Mouse (Mus musculus): ENCODE measurements at regions not wholly inside any gene's neighbourhood (a gene's known extent, or its start where the extent isn't known, plus 50 kb on each side); places are given as distances from the start of the nearest gene placed in this dataset.

- Histone ChIP-seq H3K36me3 (replicated peaks; ENCODE audit: control insufficient read depth, insufficient read depth, low read depth) (no peaks in the 10 kb centered on the region), H3K4me1 (replicated peaks; ENCODE audit: control insufficient read depth in 2 of 2, insufficient read depth in 2 of 2, low read length in 1 of 2) (0 out of 4 replicates have a peak, but pooled peaks cover 0 to 2% of the 10 kb centered on the region in 2 experiments), H3K9me3 (ENCODE audit: control insufficient read depth, low read length) (no peaks in the 10 kb centered on the region), H3K4me3 (ENCODE audit: insufficient read depth in 1 of 2, low read depth in 2 of 2, low read length in 2 of 2) (no peak overlapping the region), H3K4me2 (ENCODE audit: low read depth) (no peak overlapping the region), H3K27me3 (ENCODE audit: control insufficient read depth, insufficient read depth, low read length) (no peaks in the 10 kb centered on the region), H3K9ac (replicated peaks) (no peak overlapping the region), H3K27ac (no peak overlapping the region)
- DNase-seq (ENCODE audit: low read depth in 3 of 3, low spot score in 3 of 3) (no peak), ATAC-seq (ENCODE audit: insufficient read depth) (no peak)
- TF ChIP-seq CTCF (IDR thresholded peaks at IDR 0.05; ENCODE audit: low read depth) (no peak), EP300 (IDR thresholded peaks at IDR 0.05; ENCODE audit: low read depth) (no peak)
- WGBS (ENCODE audit: insufficient replicate concordance) = 57% methylated on average over 4 of the region's 4 CpGs
These were observed 357.2 kb upstream of the Actbl2 start for GRCm38 (mm10) chr13:110897621-110898020.

GRCm38 (mm10) chr13:110902994-110903644 is 351.7 kb upstream of the Actbl2 start:
- Histone ChIP-seq H3K27ac (no peak overlapping the region), H3K4me2 (ENCODE audit: low read depth) (no peak overlapping the region), H3K9me3 (ENCODE audit: control insufficient read depth, low read length) (no peaks in the 10 kb centered on the region), H3K4me1 (replicated peaks; ENCODE audit: control insufficient read depth in 2 of 2, insufficient read depth in 2 of 2, low read length in 1 of 2) (peaks cover 0 to 4% of the 10 kb centered on the region in 2 experiments; a peak in 1 of 4 replicates), H3K9ac (replicated peaks) (no peak overlapping the region), H3K36me3 (replicated peaks; ENCODE audit: control insufficient read depth, insufficient read depth, low read depth) (no peaks in the 10 kb centered on the region), H3K27me3 (ENCODE audit: control insufficient read depth, insufficient read depth, low read length) (no peaks in the 10 kb centered on the region), H3K4me3 (ENCODE audit: insufficient read depth in 1 of 2, low read depth in 2 of 2, low read length in 2 of 2) (no peak overlapping the region)
- peak; percentile 3 to 12 (median 6) for DNase-seq (ENCODE audit: low read depth in 3 of 3, low spot score in 3 of 3)
- ATAC-seq (ENCODE audit: insufficient read depth) = peak; percentile 39; the same call in 1 of the 2 replicates
- WGBS (ENCODE audit: insufficient replicate concordance) = 19% methylated on average over 7 of the region's 7 CpGs
- no peak for TF ChIP-seq EP300 (IDR thresholded peaks at IDR 0.05; ENCODE audit: low read depth)
- no peak for TF ChIP-seq CTCF (IDR thresholded peaks at IDR 0.05; ENCODE audit: low read depth)

GRCm38 (mm10) chr13:110907319-110907955 is 347.4 kb upstream of the Actbl2 start:
- WGBS (ENCODE audit: insufficient replicate concordance) = 31% methylated on average over 6 of the region's 6 CpGs
- Histone ChIP-seq H3K4me2 (ENCODE audit: low read depth) (no peak overlapping the region), H3K9ac (replicated peaks) (no peak overlapping the region), H3K27ac (no peak overlapping the region), H3K4me3 (ENCODE audit: insufficient read depth in 1 of 2, low read depth in 2 of 2, low read length in 2 of 2) (no peak overlapping the region), H3K9me3 (ENCODE audit: control insufficient read depth, low read length) (no peaks in the 10 kb centered on the region), H3K27me3 (ENCODE audit: control insufficient read depth, insufficient read depth, low read length) (no peaks in the 10 kb centered on the region), H3K36me3 (replicated peaks; ENCODE audit: control insufficient read depth, insufficient read depth, low read depth) (no peaks in the 10 kb centered on the region), H3K4me1 (replicated peaks; ENCODE audit: control insufficient read depth in 2 of 2, insufficient read depth in 2 of 2, low read length in 1 of 2) (peaks cover 0 to 4% of the 10 kb centered on the region in 2 experiments; a peak in 1 of 4 replicates)
- DNase-seq (ENCODE audit: low read depth in 3 of 3, low spot score in 3 of 3) = no peak
- TF ChIP-seq EP300 (IDR thresholded peaks at IDR 0.05; ENCODE audit: low read depth) = no peak
- no peak for TF ChIP-seq CTCF (IDR thresholded peaks at IDR 0.05; ENCODE audit: low read depth)
- no peak for ATAC-seq (ENCODE audit: insufficient read depth)

GRCm38 (mm10) chr13:110911866-110912265 is 342.9 kb upstream of the Actbl2 start:
- no peak for DNase-seq (ENCODE audit: low read depth in 3 of 3, low spot score in 3 of 3)
- no peak for TF ChIP-seq EP300 (IDR thresholded peaks at IDR 0.05; ENCODE audit: low read depth)
- no peak for TF ChIP-seq CTCF (IDR thresholded peaks at IDR 0.05; ENCODE audit: low read depth)
- WGBS (ENCODE audit: insufficient replicate concordance) = 53% methylated on average over 7 of the region's 7 CpGs

GRCm38 (mm10) chr13:110913177-110913576 is 341.6 kb upstream of the Actbl2 start:
- H3K4me2 ChIP-seq (ENCODE audit: low read depth) = no peak overlapping the region
- no peak overlapping the region for H3K4me3 ChIP-seq (ENCODE audit: insufficient read depth in 1 of 2, low read depth in 2 of 2, low read length in 2 of 2)
- no peaks in the 10 kb centered on the region for H3K4me1 ChIP-seq (replicated peaks; ENCODE audit: control insufficient read depth in 2 of 2, insufficient read depth in 2 of 2, low read length in 1 of 2)
- H3K36me3 ChIP-seq (replicated peaks; ENCODE audit: control insufficient read depth, insufficient read depth, low read depth) = no peaks in the 10 kb centered on the region
- 55% methylated on average over 4 of the region's 4 CpGs for WGBS (ENCODE audit: insufficient replicate concordance)
- no peak for ATAC-seq (ENCODE audit: insufficient read depth)
- H3K9me3 ChIP-seq (ENCODE audit: control insufficient read depth, low read length) = no peaks in the 10 kb centered on the region
- no peaks in the 10 kb centered on the region for H3K27me3 ChIP-seq (ENCODE audit: control insufficient read depth, insufficient read depth, low read length)
- H3K27ac ChIP-seq = no peak overlapping the region
- H3K9ac ChIP-seq (replicated peaks) = no peak overlapping the region
- no peak for TF ChIP-seq EP300 (IDR thresholded peaks at IDR 0.05; ENCODE audit: low read depth)
- TF ChIP-seq CTCF (IDR thresholded peaks at IDR 0.05; ENCODE audit: low read depth) = no peak
- DNase-seq (ENCODE audit: low read depth in 3 of 3, low spot score in 3 of 3) = no peak

More at GRCm38 (mm10) chr13:110911866-110912265, 342.9 kb upstream of the Actbl2 start:
- H3K4me3 ChIP-seq (ENCODE audit: insufficient read depth in 1 of 2, low read depth in 2 of 2, low read length in 2 of 2) = no peak overlapping the region
- no peaks in the 10 kb centered on the region for H3K36me3 ChIP-seq (replicated peaks; ENCODE audit: control insufficient read depth, insufficient read depth, low read depth)
- H3K4me2 ChIP-seq (ENCODE audit: low read depth) = no peak overlapping the region
- ATAC-seq (ENCODE audit: insufficient read depth) = no peak
- H3K27me3 ChIP-seq (ENCODE audit: control insufficient read depth, insufficient read depth, low read length) = no peaks in the 10 kb centered on the region
- no peak overlapping the region for H3K27ac ChIP-seq
- no peaks in the 10 kb centered on the region for H3K9me3 ChIP-seq (ENCODE audit: control insufficient read depth, low read length)
- H3K9ac ChIP-seq (replicated peaks) = no peak overlapping the region
- no peaks in the 10 kb centered on the region for H3K4me1 ChIP-seq (replicated peaks; ENCODE audit: control insufficient read depth in 2 of 2, insufficient read depth in 2 of 2, low read length in 1 of 2)
